Mouse (Mus musculus) kidney, embryonic 14.5 days (tissue): ENCODE data around the gene Tifab. TPM values are rescaled to one million over a fixed set of nuclear protein-coding genes. Genes with fewer than 3 reads are reported as not detected.

Experiments
- ATAC-seq: fragments of 200-750 bp; cut with Nextera tagmentation; 2 replicates; pipeline ENCODE4 v1.8.0; 2017; ENCODE audit warnings: moderate number of reproducible peaks, mild to moderate bottlenecking, moderate TSS enrichment, moderate library complexity; ENCODE audit not compliant: low FRiP score, low TSS enrichment
- H3K27ac ChIP-seq: fragments of 300-500 bp; sonication (generic); 2 replicates; pipeline ENCODE4 v1.5.1; 2014; ENCODE audit warnings: low read depth, mild to moderate bottlenecking, low read length, moderate library complexity, mixed read lengths
- H3K27me3 ChIP-seq: fragments of 300-500 bp; sonication (generic); 2 replicates; pipeline ENCODE4 v1.6.1; 2014; ENCODE audit warnings: mild to moderate bottlenecking, low read length; ENCODE audit not compliant: control insufficient read depth, insufficient read depth
- H3K36me3 ChIP-seq: fragments of 300-500 bp; sonication (generic); 2 replicates; pipeline ENCODE4 v1.6.1; 2014; ENCODE audit warnings: low read length, mixed read lengths; ENCODE audit not compliant: control insufficient read depth, insufficient read depth
- H3K4me1 ChIP-seq: fragments of 300-500 bp; sonication (generic); 2 replicates; pipeline ENCODE4 v1.6.1; 2014; ENCODE audit warnings: low read length, mixed read lengths; ENCODE audit not compliant: control insufficient read depth, insufficient read depth
- H3K4me2 ChIP-seq: fragments of 300-500 bp; sonication (generic); replicated peaks from 2 replicates; pipeline ENCODE4 v1.6.1; 2014; ENCODE audit warnings: low read depth, mild to moderate bottlenecking, low read length
- H3K4me3 ChIP-seq: fragments of 300-500 bp; sonication (generic); 2 replicates; pipeline ENCODE4 v1.5.1; 2014; ENCODE audit warnings: mild to moderate bottlenecking, low read length
- H3K9ac ChIP-seq: fragments of 300-500 bp; sonication (generic); 2 replicates; pipeline ENCODE4 v1.6.1; 2014; ENCODE audit warnings: low read depth, mild to moderate bottlenecking, low read length, moderate library complexity
- H3K9me3 ChIP-seq: fragments of 300-500 bp; sonication (generic); 2 replicates; pipeline ENCODE4 v1.6.1; 2016; ENCODE audit warnings: low read length; ENCODE audit not compliant: control insufficient read depth
- WGBS: fragments of 180-500 bp; shearing (Covaris S2); extraction: QIAGEN DNeasy Blood & Tissue Kit; methylation state at CpG from one replicate; pipeline ENCODE4 v1.1.7; 2014; 5-methylcytosine and 5-hydroxymethylcytosine counted together
- polyA plus RNA-seq: library from polyadenylated mRNA; unstranded; fragments of >200 nt; fragmentation: Nextera tagmentation; extraction: Ambion mirVana; gene quantifications from 2 replicates; pipeline ENCODE4 v1.2.1, GENCODE M21; 2014

Gene Tifab
- polyA plus RNA-seq = 0.66 and 1.0 TPM in 2 replicates

- Histone ChIP-seq H3K4me1 (no peaks in the 10 kb centered on the region), H3K4me3 (no peak within 1 kb of the TSS), H3K9ac (no peak within 1 kb of the TSS), H3K9me3 (no peaks in the 10 kb centered on the region), H3K27me3 (no peaks in the 10 kb centered on the region), H3K27ac (no peak within 1 kb of the TSS), H3K4me2 (no peak within 1 kb of the TSS), H3K36me3 (no peaks in the 10 kb centered on the region)
- WGBS = 73% methylated on average over 16 of the region's 16 CpGs
- no peak for ATAC-seq
Measured at GRCm38 (mm10) chr13:56178416-56179035, at the start of gene Tifab. Tifab (minus strand) TSS chr13:56178885.

GRCm38 (mm10) chr13:56226175-56226954, 47.7 kb upstream of the Tifab start:
- ATAC-seq = no peak
- Histone ChIP-seq H3K36me3 (no peaks in the 10 kb centered on the region), H3K4me1 (peaks cover 14% of the 10 kb centered on the region), H3K27me3 (peaks cover 29% of the 10 kb centered on the region), H3K9me3 (no peaks in the 10 kb centered on the region), H3K27ac (no peak overlapping the region), H3K9ac (no peak overlapping the region), H3K4me2 (no peak overlapping the region), H3K4me3 (no peak overlapping the region)
- 31% methylated on average over 10 of the region's 10 CpGs for WGBS

GRCm38 (mm10) chr13:56223625-56224024, 44.9 kb upstream of the Tifab start:
- no peak for ATAC-seq
- H3K4me1 ChIP-seq = peaks cover 15% of the 10 kb centered on the region
- no peak overlapping the region for H3K4me2 ChIP-seq
- no peak overlapping the region for H3K4me3 ChIP-seq
- no peaks in the 10 kb centered on the region for H3K36me3 ChIP-seq
- H3K27ac ChIP-seq = no peak overlapping the region
- H3K9me3 ChIP-seq = no peaks in the 10 kb centered on the region
- WGBS = 4% methylated on average over 21 of the region's 21 CpGs
- peaks cover 32% of the 10 kb centered on the region for H3K27me3 ChIP-seq
- no peak overlapping the region for H3K9ac ChIP-seq

- 7% methylated on average over 4 of the region's 4 CpGs for WGBS
- H3K9ac ChIP-seq = no peak overlapping the region
- no peaks in the 10 kb centered on the region for H3K36me3 ChIP-seq
- no peak overlapping the region for H3K27ac ChIP-seq
- no peak overlapping the region for H3K4me3 ChIP-seq
- H3K4me1 ChIP-seq = peaks cover 15% of the 10 kb centered on the region
- H3K4me2 ChIP-seq = no peak overlapping the region; the same call in 1 of the 2 replicates
- H3K9me3 ChIP-seq = no peaks in the 10 kb centered on the region
- peaks cover 30% of the 10 kb centered on the region for H3K27me3 ChIP-seq
- ATAC-seq = no peak
Measured at GRCm38 (mm10) chr13:56222849-56223246, 44.2 kb upstream of the Tifab start.

GRCm38 (mm10) chr13:56221995-56222848, 43.5 kb upstream of the Tifab start:
- peak overlapping the region; percentile 71 for H3K4me2 ChIP-seq
- H3K27ac ChIP-seq = peak overlapping the region; percentile 52; the same call in 1 of the 2 replicates
- H3K36me3 ChIP-seq = no peaks in the 10 kb centered on the region
- peak; percentile 61 for ATAC-seq
- peak overlapping the region; percentile 39 for H3K4me3 ChIP-seq
- H3K4me1 ChIP-seq = peaks cover 15% of the 10 kb centered on the region
- 2% methylated on average over 50 of the region's 50 CpGs for WGBS
- H3K9ac ChIP-seq = peak overlapping the region; percentile 0; the same call in 1 of the 2 replicates
- H3K9me3 ChIP-seq = no peaks in the 10 kb centered on the region
- peaks cover 30% of the 10 kb centered on the region for H3K27me3 ChIP-seq

- peak; percentile 67 for ATAC-seq
- H3K9me3 ChIP-seq = no peaks in the 10 kb centered on the region
- peak overlapping the region; percentile 71 for H3K4me2 ChIP-seq
- peak overlapping the region; percentile 59 for H3K9ac ChIP-seq
- 1% methylated on average over 46 of the region's 46 CpGs for WGBS
- H3K4me1 ChIP-seq = peaks cover 15% of the 10 kb centered on the region
- peaks cover 30% of the 10 kb centered on the region for H3K27me3 ChIP-seq
- peak overlapping the region; percentile 19; the same call in 1 of the 2 replicates for H3K27ac ChIP-seq
- no peaks in the 10 kb centered on the region for H3K36me3 ChIP-seq
- peak overlapping the region; percentile 39 for H3K4me3 ChIP-seq
Measured at GRCm38 (mm10) chr13:56221129-56221910, 42.6 kb upstream of the Tifab start.

GRCm38 (mm10) chr13:56219254-56219653, 40.6 kb upstream of the Tifab start:
- Histone ChIP-seq H3K27me3 (peaks cover 30% of the 10 kb centered on the region), H3K4me3 (no peak overlapping the region), H3K9ac (no peak overlapping the region), H3K27ac (no peak overlapping the region), H3K4me2 (no peak overlapping the region), H3K9me3 (no peaks in the 10 kb centered on the region), H3K36me3 (no peaks in the 10 kb centered on the region), H3K4me1 (peaks cover 15% of the 10 kb centered on the region)
- ATAC-seq = no peak
- 61% methylated on average over 9 of the region's 9 CpGs for WGBS

- Histone ChIP-seq H3K4me2 (no peak overlapping the region), H3K4me3 (no peak overlapping the region), H3K27ac (no peak overlapping the region), H3K36me3 (no peaks in the 10 kb centered on the region), H3K4me1 (peaks cover 3% of the 10 kb centered on the region; the same call in 1 of the 2 replicates), H3K9ac (no peak overlapping the region), H3K9me3 (no peaks in the 10 kb centered on the region), H3K27me3 (peaks cover 3% of the 10 kb centered on the region)
- ATAC-seq = no peak
- 22% methylated on average over 4 of the region's 4 CpGs for WGBS
Measured at GRCm38 (mm10) chr13:56216090-56216489, 37.4 kb upstream of the Tifab start.
